Mouse (Mus musculus) G1E (cell line): ENCODE data around the gene Gm3336.

Experiments
- CTCF ChIP-seq: IDR thresholded peaks from 2 replicates; pipeline ENCODE4 v1.5.1; 2012; ENCODE audit warnings: low read depth, low read length, inconsistent platforms, mixed read lengths
- GATA1 ChIP-seq: IDR thresholded peaks from 2 replicates; pipeline ENCODE4 v1.6.1; 2012; ENCODE audit warnings: borderline replicate concordance, low read length, inconsistent platforms, mixed read lengths
- GATA2 ChIP-seq: IDR thresholded peaks from 2 replicates; pipeline ENCODE4 v1.6.1; 2012; ENCODE audit warnings: low read depth, low read length, inconsistent platforms, borderline replicate concordance
- POLR2AphosphoS5 ChIP-seq: IDR thresholded peaks from 2 replicates; pipeline ENCODE4 v1.6.1; 2012; ENCODE audit warnings: low read depth, low read length, inconsistent platforms; ENCODE audit not compliant: insufficient replicate concordance
- TAL1 ChIP-seq: conservative IDR thresholded peaks from 2 replicates; pipeline ENCODE4 v1.6.1; 2012; ENCODE audit warnings: low read depth, low read length, inconsistent platforms, mixed read lengths

DNA sequence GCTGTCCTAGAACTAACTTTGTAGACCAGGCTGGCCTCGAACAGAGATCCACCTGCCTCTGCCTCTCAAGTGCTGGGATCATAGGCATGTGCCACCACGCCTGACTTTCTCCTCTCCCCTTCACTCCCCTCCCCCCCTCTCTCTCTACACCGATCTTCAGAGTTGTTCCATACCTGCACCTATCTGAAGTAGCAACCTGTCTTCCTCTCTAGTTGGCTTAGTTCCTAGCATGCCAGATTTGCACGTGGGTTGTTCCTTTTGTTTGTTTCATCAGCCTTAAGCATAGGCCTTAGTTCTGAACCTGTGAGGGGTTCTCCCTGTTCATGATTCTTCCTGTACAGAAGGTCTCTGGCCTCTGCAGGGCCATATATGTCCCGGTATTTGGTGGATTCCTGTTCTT is 19.4 kb downstream of the Gm3336 start:
- TF ChIP-seq GATA1: no peak
- no peak for TF ChIP-seq CTCF
- no peak for TF ChIP-seq TAL1
- TF ChIP-seq POLR2AphosphoS5: no peak
- no peak for TF ChIP-seq GATA2
